Mouse (Mus musculus) heart, postnatal 14 days (tissue): ENCODE data around the gene Myh11. TPM values are rescaled to one million over a fixed set of nuclear protein-coding genes. Genes with fewer than 3 reads are reported as not detected.

ENCODE experiments used
- DNase-seq, 2 experiments: peaks; one replicate each; pipeline ENCODE4 v3.0.0; 2021 to 2022
- intact Hi-C: fragments of 180-260 bp; cut with DNase I; formaldehyde crosslinking; loops from one replicate; pipeline ENCODE4 v1.15.1; 2025
- total RNA-seq, 2 experiments: library from RNA; stranded (reverse); gene quantifications; 2 replicates each; pipeline ENCODE4 v1.2.3; 2021

Gene Myh11
- total RNA-seq, 2 experiments from 2014 or later = 19.6 to 28.4 TPM

DNA sequence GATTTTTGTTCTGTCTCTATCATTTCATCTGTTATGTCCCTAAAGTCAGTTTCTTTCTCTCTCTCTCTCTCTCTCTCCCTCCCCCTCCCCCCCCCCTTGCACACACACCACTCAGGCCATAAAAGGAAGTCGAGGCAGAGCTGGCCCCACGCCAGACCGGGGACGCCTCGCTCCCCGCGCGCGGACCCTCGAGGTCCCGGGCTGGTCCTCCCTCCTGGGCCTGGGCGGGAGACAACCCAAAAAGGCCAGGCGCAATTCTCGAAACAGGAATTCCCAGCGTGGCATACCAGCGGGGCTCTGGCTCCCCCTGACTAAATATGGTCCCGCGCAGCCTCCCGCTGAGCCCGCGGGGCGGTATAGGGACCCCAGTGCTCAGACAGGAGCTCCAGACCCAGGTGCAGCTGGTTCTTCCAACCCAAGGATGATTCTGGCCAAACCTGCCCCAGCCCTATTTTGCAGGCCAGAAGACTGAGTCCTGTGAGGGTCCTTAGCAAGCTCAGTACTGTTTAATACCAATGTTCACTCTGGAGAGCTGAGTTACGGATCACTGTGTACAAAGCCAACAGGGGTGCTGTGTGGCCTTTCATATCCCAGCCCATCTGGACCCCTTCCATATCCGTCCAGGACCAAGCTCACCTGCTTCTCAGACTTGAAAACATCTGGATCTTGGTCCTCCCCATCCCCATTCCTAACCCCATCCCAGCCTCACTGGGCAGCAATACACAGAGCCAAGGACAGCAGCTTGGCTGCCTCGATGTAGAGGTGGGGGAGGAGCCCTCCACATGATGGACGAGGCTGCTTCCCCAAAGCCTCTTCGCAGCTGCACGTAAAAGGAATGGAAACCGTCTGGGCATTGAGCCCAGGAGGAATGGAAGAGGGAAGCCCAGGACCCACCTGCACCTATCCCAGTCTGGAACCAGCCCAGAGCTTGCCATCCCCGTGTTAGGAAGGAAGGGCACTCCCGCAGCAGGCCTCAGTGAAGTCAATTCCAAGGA is 1.3 kb upstream of the Myh11 start:
- intact Hi-C loops = loop anchor here (5.0 kb wide), 1 partner anchor 55 kb away; no protein-coding TSS in a partner anchor

GRCm38 (mm10) chr16:14272374-14272965 is 18.7 kb downstream of the Myh11 start:
- intact Hi-C loops = no loop called here
- DNase-seq = no peak

More for the DNA sequence above, 1.3 kb upstream of the Myh11 start:
- DNase-seq = peak; percentile 22 to 30

GRCm38 (mm10) chr16:14265203-14265920 is 25.8 kb downstream of the Myh11 start:
- no peak for DNase-seq

GRCm38 (mm10) chr16:14264504-14264903 is 26.7 kb downstream of the Myh11 start:
- DNase-seq = no peak
- intact Hi-C loops = no loop called here

More at GRCm38 (mm10) chr16:14265203-14265920, 25.8 kb downstream of the Myh11 start:
- intact Hi-C loops = no loop called here

- intact Hi-C loops = no loop called here
These were observed 27.9 kb downstream of the Myh11 start for GRCm38 (mm10) chr16:14263241-14263640.

DNA sequence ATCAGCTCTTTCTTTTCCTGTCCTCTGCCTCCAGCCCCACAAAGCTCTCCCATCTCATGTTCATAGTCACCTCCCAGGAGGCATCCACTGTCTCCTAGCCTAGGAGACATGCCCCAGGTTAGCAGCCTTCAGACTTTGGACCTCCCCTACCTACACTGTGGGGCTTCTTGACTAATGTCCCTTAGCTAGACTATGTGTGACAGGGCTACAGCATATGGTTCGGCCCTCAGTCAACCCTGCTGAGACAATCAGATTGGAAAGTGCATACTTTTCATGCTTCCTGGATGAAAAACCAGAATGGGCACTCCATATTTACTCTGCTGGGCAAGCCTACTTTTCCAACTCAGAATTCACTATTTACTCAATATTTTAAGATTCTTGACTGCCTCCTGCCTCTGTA is 28.8 kb downstream of the Myh11 start:
- intact Hi-C loops = no loop called here
- no peak for DNase-seq

More at GRCm38 (mm10) chr16:14263241-14263640, 27.9 kb downstream of the Myh11 start:
- DNase-seq = no peak

- intact Hi-C loops = no loop called here
- DNase-seq = peak; percentile 34 to 39
These were observed 32.3 kb downstream of the Myh11 start for GRCm38 (mm10) chr16:14258856-14259255.

GRCm38 (mm10) chr16:14253586-14253985 is 37.6 kb downstream of the Myh11 start:
- DNase-seq = no peak
- intact Hi-C loops = no loop called here

DNA sequence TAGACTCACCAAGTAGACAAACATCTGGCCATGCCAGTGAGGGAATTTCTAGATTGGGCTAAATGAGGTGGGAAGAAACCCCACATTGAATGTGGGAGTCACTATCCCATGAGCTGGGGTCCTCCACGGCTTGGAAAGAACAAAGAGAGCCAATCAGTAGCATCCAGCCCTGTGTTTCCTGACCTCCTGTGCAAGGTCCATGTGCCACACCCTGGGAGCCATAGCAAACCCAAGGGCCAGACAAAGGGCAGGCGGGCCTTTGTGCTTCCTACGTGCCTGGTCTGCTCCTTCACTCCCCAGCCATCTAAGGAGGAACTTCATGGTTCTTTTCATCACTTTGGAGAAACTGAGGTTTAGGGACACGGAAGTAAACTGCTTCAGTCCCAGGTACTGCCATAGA is 38.3 kb downstream of the Myh11 start:
- DNase-seq = no peak
- intact Hi-C loops = no loop called here

GRCm38 (mm10) chr16:14249913-14250312 is 41.3 kb downstream of the Myh11 start:
- intact Hi-C loops = no loop called here
- no peak for DNase-seq

DNA sequence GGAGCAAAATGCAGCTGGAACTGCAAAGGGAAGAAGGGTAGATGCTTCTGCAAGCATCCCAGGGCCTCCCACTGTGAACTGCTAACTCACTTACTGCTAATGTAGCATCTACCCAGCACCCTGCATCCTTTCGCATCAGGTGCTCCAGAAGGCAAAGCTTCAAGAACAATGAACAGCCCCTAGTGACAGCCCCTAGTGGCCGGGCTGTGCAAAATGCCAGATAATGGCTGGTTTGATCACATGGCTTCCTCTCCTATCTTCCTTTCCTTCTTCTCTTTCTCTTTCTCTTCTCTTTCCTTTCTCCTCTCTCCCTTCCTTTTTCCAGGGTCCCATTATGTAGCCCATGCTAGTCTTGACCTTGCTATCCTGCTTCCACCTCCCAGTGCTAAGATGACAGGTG is 48.6 kb downstream of the Myh11 start:
- no peak for DNase-seq
- intact Hi-C loops = no loop called here

GRCm38 (mm10) chr16:14242059-14242458 is 49.1 kb downstream of the Myh11 start:
- no peak for DNase-seq
- intact Hi-C loops = no loop called here

GRCm38 (mm10) chr16:14237100-14237723 is 54.0 kb downstream of the Myh11 start:
- intact Hi-C loops = loop anchor here (2.0 to 5.0 kb wide), 4 partner anchors 55 to 258 kb away; partner anchors contain the start of gene Myh11
- DNase-seq = peak; percentile 75 to 82

- no peak for DNase-seq
- intact Hi-C loops = no loop called here
These were observed 76.0 kb downstream of the Myh11 start for GRCm38 (mm10) chr16:14215156-14215555.

GRCm38 (mm10) chr16:14198798-14199197 is 92.4 kb downstream of the Myh11 start:
- intact Hi-C loops = loop anchor here (5.0 kb wide), 2 partner anchors 41 to 296 kb away; partner anchors contain the start of genes Mpv17l and Pdxdc1
- no peak for DNase-seq

DNA sequence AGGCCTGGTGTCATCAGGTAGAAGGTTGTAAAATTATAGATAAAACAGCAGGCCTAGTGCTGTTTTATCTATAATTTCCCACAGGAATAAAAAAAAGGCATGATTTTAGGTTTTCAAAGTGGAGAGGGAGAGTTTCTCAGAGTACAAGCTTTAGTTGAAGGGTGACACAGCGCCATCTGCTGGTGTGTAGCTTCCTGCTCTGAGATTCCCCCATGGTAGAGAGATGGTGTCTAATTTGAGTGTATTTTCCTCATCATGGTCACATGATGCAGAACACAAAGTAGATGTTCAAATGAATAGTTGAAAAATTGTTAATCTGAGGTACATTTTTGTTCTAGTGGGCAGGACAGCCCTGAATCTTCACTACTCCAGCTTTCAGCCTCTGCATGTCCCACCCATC is 95.7 kb downstream of the Myh11 start:
- DNase-seq = peak; percentile 59 to 70
- intact Hi-C loops = loop anchor here (5.0 kb wide), 2 partner anchors 38 to 293 kb away; partner anchors contain the start of genes Mpv17l and Pdxdc1

DNA sequence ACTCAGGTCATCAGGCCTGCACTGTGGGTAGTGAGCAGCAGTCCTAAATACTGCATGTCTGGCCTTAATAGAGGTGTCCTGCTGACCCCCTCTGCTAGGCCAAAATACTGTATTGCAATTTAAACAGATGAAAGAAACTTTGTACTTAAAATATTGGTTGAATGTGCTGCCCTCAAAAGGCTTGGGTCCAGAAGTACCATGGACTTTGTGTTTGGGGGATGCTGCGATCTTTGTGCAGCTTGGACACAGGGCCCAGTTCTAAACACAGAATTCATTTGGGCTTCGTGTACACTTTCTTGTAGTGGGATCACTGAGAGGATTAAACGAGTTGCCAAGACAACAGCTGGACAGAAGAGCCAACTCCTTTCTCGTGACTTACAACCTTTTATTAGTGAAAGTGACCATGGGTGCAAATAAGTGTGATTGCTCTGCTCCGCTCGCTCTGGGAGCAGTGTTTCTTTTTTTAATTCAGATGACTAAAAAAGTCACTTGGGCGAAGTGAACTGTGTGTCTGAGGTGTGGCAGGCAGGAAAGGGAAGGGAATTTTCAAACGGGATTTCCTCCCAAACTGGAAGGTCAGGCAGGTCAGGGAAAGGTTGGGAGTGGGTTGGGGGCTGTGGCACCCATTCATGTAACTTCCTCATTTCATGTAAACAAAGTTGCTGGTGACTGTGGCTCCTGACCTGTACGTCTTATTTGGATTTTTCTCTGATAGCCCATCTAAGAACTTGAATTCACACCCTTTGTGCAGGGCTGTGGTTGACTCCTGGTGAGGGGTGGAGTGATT is 96.8 kb downstream of the Myh11 start:
- DNase-seq = peak in 1 of 2 experiments; percentile 8
- intact Hi-C loops = no loop called here

DNA sequence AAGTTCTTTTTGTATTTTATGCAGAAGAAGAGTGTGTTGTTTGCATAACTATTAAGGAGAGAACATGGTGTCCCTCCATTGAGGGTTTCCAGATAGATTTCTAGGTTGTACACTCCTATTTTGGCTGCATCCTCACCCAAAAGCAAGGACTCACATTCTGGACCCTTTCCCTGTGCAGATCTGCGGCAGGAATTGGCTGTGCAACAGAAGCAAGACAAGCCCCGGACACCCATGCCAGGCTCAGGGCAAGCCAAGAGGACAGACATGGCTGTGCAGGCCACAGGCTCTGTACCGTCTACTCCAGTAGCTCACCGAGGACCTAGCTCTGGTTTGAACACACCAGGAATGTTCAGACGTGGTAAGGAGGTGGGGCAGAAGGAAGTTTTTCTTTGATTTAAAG is 105.7 kb downstream of the Myh11 start:
- intact Hi-C loops = no loop called here
- no peak for DNase-seq

DNA sequence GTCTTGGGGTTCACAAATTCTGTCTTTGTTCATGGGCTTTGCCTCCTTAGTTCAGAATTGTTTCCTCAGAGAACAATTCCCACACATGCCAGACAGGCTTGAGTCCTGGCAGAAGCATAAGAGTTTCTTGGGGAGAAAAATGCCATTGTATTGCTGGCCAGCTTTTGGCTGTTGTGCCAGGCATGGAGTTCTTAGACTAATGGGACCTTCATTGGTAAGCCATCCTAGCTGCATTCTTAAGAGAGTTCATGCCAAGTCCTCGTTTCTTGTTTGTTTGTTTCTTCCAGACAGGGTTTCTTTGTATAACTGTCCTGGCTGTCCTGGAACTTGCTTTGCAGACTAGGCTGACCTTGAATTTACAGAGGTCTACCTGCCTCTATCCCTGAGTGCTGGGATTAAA is 107.3 kb downstream of the Myh11 start:
- no peak for DNase-seq
- intact Hi-C loops = no loop called here
